Mouse (Mus musculus) stomach, embryonic 16.5 days (tissue): ENCODE results near the gene Znhit1. TPM values are rescaled to one million over a fixed set of nuclear protein-coding genes. Genes with fewer than 3 reads are reported as not detected.
A peak's percentile ranks its signal among the peaks of the same experiment; 100 is the strongest.

Experiments
- ATAC-seq: fragments of 200-750 bp; cut with Nextera tagmentation; 2 replicates; pipeline ENCODE4 v1.8.0; 2017; ENCODE audit warnings: moderate number of reproducible peaks, moderate TSS enrichment; ENCODE audit not compliant: insufficient read depth, low FRiP score
- H3K27ac ChIP-seq: fragments of 300-500 bp; sonication (generic); 2 replicates; pipeline ENCODE4 v1.5.1; 2014; ENCODE audit warnings: low read length
- H3K27me3 ChIP-seq: fragments of 300-500 bp; sonication (generic); 2 replicates; pipeline ENCODE4 v1.6.1; 2014; ENCODE audit warnings: low read length, control low read depth, mixed read lengths; ENCODE audit not compliant: control insufficient read depth, insufficient read depth
- H3K36me3 ChIP-seq: fragments of 300-500 bp; sonication (generic); 2 replicates; pipeline ENCODE4 v1.6.1; 2014; ENCODE audit warnings: low read length; ENCODE audit not compliant: control insufficient read depth, insufficient read depth
- H3K4me1 ChIP-seq: fragments of 300-500 bp; sonication (generic); 2 replicates; pipeline ENCODE4 v1.6.1; 2014; ENCODE audit warnings: low read length, control low read depth, mixed read lengths; ENCODE audit not compliant: control insufficient read depth, insufficient read depth
- H3K4me2 ChIP-seq: fragments of 300-500 bp; sonication (generic); 2 replicates; pipeline ENCODE4 v1.6.1; 2014; ENCODE audit warnings: low read depth, low read length, mixed read lengths
- H3K4me3 ChIP-seq: fragments of 300-500 bp; sonication (generic); replicated peaks from 2 replicates; pipeline ENCODE4 v1.5.1; 2014; ENCODE audit warnings: mild to moderate bottlenecking, low read length
- H3K9ac ChIP-seq: fragments of 300-500 bp; sonication (generic); 2 replicates; pipeline ENCODE4 v1.6.1; 2014; ENCODE audit warnings: low read length
- H3K9me3 ChIP-seq: fragments of 300-500 bp; sonication (generic); replicated peaks from 2 replicates; pipeline ENCODE4 v1.6.1; 2016; ENCODE audit warnings: low read length, control low read depth; ENCODE audit not compliant: control insufficient read depth
- WGBS: fragments of 180-500 bp; shearing (Covaris S2); extraction: QIAGEN DNeasy Blood & Tissue Kit; methylation state at CpG from one replicate; pipeline ENCODE4 v1.1.7; 2014; 5-methylcytosine and 5-hydroxymethylcytosine counted together
- polyA plus RNA-seq: library from polyadenylated mRNA; unstranded; fragments of >200 nt; fragmentation: Nextera tagmentation; extraction: Ambion mirVana; gene quantifications from 2 replicates; pipeline ENCODE4 v1.2.1, GENCODE M21; 2015

Znhit1 gene
- polyA plus RNA-seq, 1 experiment from 2014 or later, result 95.3 TPM

DNA sequence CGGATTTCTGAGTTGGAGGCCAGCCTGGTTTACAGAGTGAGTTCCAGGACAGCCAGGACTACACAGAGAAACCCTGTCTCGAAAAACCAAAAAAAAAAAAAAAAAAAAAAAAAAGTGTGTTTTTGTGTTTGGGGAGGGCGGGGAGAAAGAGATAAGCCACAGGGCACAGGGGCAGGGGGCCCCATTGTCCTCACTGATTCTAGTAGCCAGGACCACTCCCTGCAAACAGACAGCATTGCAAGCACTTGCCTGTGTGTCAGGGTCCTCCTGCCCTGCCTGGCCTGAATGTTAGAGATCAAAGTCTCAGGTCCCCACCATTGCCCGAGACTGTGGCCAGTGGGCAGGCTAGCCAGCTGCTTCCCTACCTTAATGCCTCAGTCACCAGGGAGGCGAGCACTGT, 11.6 kb upstream of the Znhit1 start:
- Histone ChIP-seq H3K27ac (no peak overlapping the region), H3K36me3 (peaks cover under 1% of the 10 kb centered on the region; the same call in 1 of the 2 replicates), H3K4me2 (no peak overlapping the region), H3K27me3 (no peaks in the 10 kb centered on the region), H3K4me1 (no peaks in the 10 kb centered on the region), H3K9me3 (no peaks in the 10 kb centered on the region), H3K4me3 (no peak overlapping the region), H3K9ac (no peak overlapping the region)
- ATAC-seq, result no peak
- 68% methylated on average over 5 of the region's 5 CpGs for WGBS

DNA sequence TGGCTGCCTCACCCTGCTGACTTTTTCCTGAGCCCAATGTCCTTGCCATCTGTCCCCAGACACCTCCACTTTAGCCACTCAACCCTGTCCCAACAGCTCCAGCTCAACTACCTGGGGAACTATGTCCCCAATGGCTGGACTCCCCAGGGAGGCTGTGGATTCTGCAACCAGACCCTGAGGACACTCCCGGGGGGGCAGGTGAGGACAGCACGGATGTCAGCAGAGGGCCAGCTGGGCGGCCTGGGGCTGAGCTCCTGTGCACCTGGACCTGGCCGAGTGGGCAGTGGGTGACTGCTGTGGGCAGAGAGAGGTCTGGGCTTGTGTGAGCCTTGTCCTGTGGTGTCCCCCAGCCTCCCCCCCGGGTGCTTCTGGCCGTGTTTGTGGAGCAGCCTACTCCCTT, 2.0 kb upstream of the Znhit1 start:
- H3K4me3 ChIP-seq, result no peak overlapping the region
- no peaks in the 10 kb centered on the region for H3K27me3 ChIP-seq
- 95% methylated on average over 6 of the region's 6 CpGs for WGBS
- no peaks in the 10 kb centered on the region for H3K9me3 ChIP-seq
- H3K4me1 ChIP-seq, result peaks cover 15% of the 10 kb centered on the region
- ATAC-seq, result no peak
- H3K9ac ChIP-seq, result no peak overlapping the region
- peaks cover 33% of the 10 kb centered on the region for H3K36me3 ChIP-seq
- no peak overlapping the region for H3K4me2 ChIP-seq
- H3K27ac ChIP-seq, result no peak overlapping the region

GRCm38 (mm10) chr5:136988420-136988819, 599 bp upstream of the Znhit1 start:
- H3K27ac ChIP-seq, result no peak overlapping the region; the same call in 1 of the 2 replicates
- peaks cover 15% of the 10 kb centered on the region for H3K4me1 ChIP-seq
- H3K27me3 ChIP-seq, result no peaks in the 10 kb centered on the region
- no peak for ATAC-seq
- peak overlapping the region; percentile 91 for H3K4me3 ChIP-seq
- 50% methylated on average over 7 of the region's 7 CpGs for WGBS
- no peaks in the 10 kb centered on the region for H3K9me3 ChIP-seq
- peak overlapping the region; percentile 95 for H3K9ac ChIP-seq
- H3K36me3 ChIP-seq, result peaks cover 27% of the 10 kb centered on the region
- H3K4me2 ChIP-seq, result peak overlapping the region; percentile 79

DNA sequence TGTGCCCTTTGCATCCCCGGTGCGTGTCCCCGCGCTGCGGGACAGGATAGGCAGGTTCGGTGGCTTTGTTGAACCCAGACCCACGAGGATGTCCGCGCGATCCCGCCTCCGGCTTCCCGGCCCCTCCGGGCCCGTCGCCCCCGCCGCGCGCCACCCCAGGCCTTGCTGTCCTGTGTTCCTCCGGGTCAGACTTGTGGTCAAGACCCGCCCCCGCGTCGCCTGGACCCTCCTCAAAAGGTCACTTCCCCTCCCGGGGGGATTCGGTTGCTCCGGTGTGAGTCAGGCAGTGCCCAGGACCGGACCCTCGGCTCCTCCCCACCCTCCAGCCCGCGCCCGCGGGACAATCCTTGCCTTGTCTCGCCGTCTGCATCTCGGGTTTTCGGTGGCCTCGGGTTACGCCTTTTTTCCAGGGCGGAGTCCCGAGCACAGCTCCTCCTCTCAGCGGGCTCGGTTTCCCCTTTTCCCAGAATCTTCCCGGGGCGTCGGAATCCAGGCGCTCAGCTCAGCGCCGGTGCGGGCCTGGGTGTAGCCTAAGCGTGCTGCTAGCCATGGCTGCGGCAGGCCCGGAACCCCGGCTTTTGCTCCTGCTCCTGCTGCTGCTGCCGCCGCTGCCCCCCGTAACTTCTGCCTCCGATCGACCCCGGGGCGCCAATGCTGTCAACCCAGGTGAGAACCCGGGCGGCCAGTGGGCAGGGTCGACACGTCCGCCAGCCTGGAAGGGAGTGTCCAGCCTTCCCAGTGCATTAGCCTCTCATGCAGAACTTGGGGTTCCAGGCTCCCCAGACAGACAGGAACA, 485 bp downstream of the Znhit1 start:
- no peaks in the 10 kb centered on the region for H3K9me3 ChIP-seq
- peak overlapping the region; percentile 95 for H3K9ac ChIP-seq
- peaks cover 27% of the 10 kb centered on the region for H3K36me3 ChIP-seq
- H3K4me2 ChIP-seq, result peak overlapping the region; percentile 79
- H3K4me3 ChIP-seq, result peak overlapping the region; percentile 91
- peak; percentile 70 for ATAC-seq
- peaks cover 15% of the 10 kb centered on the region for H3K4me1 ChIP-seq
- no peaks in the 10 kb centered on the region for H3K27me3 ChIP-seq
- peak overlapping the region; percentile 93 for H3K27ac ChIP-seq
- under 1% methylated on average over 67 of the region's 67 CpGs for WGBS

- H3K4me2 ChIP-seq, result peak within 1 kb of the TSS; percentile 79
- H3K9me3 ChIP-seq, result no peaks in the 10 kb centered on the region
- H3K36me3 ChIP-seq, result peaks cover 21% of the 10 kb centered on the region
- 0% methylated on average over 26 of the region's 26 CpGs for WGBS
- H3K4me1 ChIP-seq, result peaks cover 15% of the 10 kb centered on the region
- H3K4me3 ChIP-seq, result peak within 1 kb of the TSS; percentile 91
- H3K27ac ChIP-seq, result peak within 1 kb of the TSS; percentile 93
- H3K9ac ChIP-seq, result peak within 1 kb of the TSS; percentile 95
- no peaks in the 10 kb centered on the region for H3K27me3 ChIP-seq
- peak; percentile 92 for ATAC-seq
Measured at GRCm38 (mm10) chr5:136986695-136987137, 1.1 kb downstream of the Znhit1 start, which contains the start of gene Plod3. Plod3 (plus strand) TSS chr5:136987019.

- Histone ChIP-seq H3K27me3 (no peaks in the 10 kb centered on the region), H3K9ac (no peak overlapping the region), H3K4me2 (no peak overlapping the region), H3K4me3 (no peak overlapping the region), H3K36me3 (peaks cover 16% of the 10 kb centered on the region; the same call in 1 of the 2 replicates), H3K4me1 (peaks cover 15% of the 10 kb centered on the region), H3K9me3 (no peaks in the 10 kb centered on the region), H3K27ac (no peak overlapping the region)
- WGBS, result 53% methylated on average over 14 of the region's 14 CpGs
- ATAC-seq, result no peak
Measured at GRCm38 (mm10) chr5:136984828-136985227, 3.0 kb downstream of the Znhit1 start.

GRCm38 (mm10) chr5:136982338-136982930, 5.4 kb downstream of the Znhit1 start:
- no peaks in the 10 kb centered on the region for H3K27me3 ChIP-seq
- no peak overlapping the region for H3K4me2 ChIP-seq
- 0 out of 2 replicates have a peak, but pooled peaks cover 14% of the 10 kb centered on the region for H3K36me3 ChIP-seq
- no peak for ATAC-seq
- H3K27ac ChIP-seq, result no peak overlapping the region
- H3K4me3 ChIP-seq, result no peak overlapping the region
- H3K4me1 ChIP-seq, result peaks cover 6% of the 10 kb centered on the region; the same call in 1 of the 2 replicates
- H3K9ac ChIP-seq, result no peak overlapping the region
- no peaks in the 10 kb centered on the region for H3K9me3 ChIP-seq
- 51% methylated on average over 14 of the region's 16 CpGs for WGBS

DNA sequence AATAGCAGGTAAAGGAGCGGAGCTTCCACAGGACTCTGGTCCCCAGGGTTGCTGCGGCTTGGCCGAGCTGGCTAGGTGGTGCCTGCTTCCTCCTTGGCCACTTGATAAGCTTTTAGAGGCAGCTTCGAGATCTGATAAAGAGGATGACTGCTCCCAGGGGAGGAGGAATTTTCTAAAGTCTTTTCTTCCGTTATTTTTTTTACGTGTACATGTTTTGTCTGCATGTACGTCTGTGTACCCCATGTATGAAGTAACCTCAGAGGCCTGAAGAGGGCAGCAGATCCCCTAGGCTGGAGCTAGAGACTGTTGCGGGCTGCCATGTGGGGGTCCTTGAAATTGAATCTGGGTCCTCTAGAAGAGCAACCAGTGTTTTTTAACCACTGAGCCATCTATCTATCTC, 6.8 kb downstream of the Znhit1 start:
- 0 out of 2 replicates have a peak, but pooled peaks cover 14% of the 10 kb centered on the region for H3K36me3 ChIP-seq
- no peak for ATAC-seq
- WGBS, result 93% methylated on average over 8 of the region's 8 CpGs
- peaks cover 1% of the 10 kb centered on the region; the same call in 1 of the 2 replicates for H3K4me1 ChIP-seq
- no peaks in the 10 kb centered on the region for H3K27me3 ChIP-seq
- H3K9ac ChIP-seq, result no peak overlapping the region
- no peak overlapping the region for H3K4me2 ChIP-seq
- H3K27ac ChIP-seq, result no peak overlapping the region
- H3K4me3 ChIP-seq, result no peak overlapping the region
- H3K9me3 ChIP-seq, result no peaks in the 10 kb centered on the region

DNA sequence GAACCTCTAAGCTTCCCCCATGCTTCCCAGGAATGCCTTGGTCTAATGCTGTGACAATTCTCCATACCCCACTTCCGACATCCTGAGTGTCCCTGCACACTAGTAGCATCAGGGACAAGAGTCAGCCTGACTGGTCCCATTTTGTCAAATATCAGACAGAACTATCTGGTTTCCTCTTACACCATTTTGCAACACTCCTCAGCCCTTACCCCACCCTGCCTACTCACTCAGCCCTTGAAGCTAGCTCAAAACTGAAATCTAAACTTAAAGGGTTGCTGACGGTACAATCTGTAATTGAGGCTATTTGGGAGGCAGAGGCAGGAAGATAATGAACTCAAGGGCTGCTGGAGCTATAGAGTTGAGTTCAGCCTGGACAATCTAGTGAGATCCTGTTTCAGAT, 8.1 kb downstream of the Znhit1 start:
- Histone ChIP-seq H3K9me3 (no peaks in the 10 kb centered on the region), H3K27ac (no peak overlapping the region), H3K4me3 (no peak overlapping the region), H3K4me2 (no peak overlapping the region), H3K9ac (no peak overlapping the region), H3K36me3 (0 out of 2 replicates have a peak, but pooled peaks cover 14% of the 10 kb centered on the region), H3K27me3 (no peaks in the 10 kb centered on the region), H3K4me1 (no peaks in the 10 kb centered on the region)
- WGBS, result 88% methylated on average over 2 of the region's 2 CpGs
- ATAC-seq, result no peak
